Comparison of ENCODE assay signal across 30 mouse cellular contexts in genomic region chr3:65869724-65870123, GRCm38 (mm10).
DNase-seq lines count a peak whose midpoint lies in the region; ATAC-seq lines count a peak whose summit lies in the region.
"Had no signal": no experiment of that assay in that cellular context is flagged by ENCODE, and none has a peak within 500 bp of the region (broad histone marks: within the 10 kb centered on the region; RNA-seq: fewer than 3 reads in every experiment).

No protein-coding gene starts in this region.

- no peaks in the 10 kb centered on the region for H3K27me3 ChIP-seq in heart, embryonic 16.5 days (ENCODE audit: control insufficient read depth, insufficient read depth, low read length)
- peaks cover 16% of the 10 kb centered on the region for H3K27me3 ChIP-seq in embryonic facial prominence, embryonic 10.5 days (replicated peaks; ENCODE audit: low read depth, poor library complexity, severe bottlenecking)
- no peaks in the 10 kb centered on the region; the same call in 1 of the 2 replicates for H3K27me3 ChIP-seq in midbrain, embryonic 14.5 days (ENCODE audit: control insufficient read depth, insufficient read depth, low read length)
- H3K27me3 ChIP-seq: CH12.LX; embryonic facial prominence, embryonic 15.5 days; forebrain, embryonic 15.5 days; heart, embryonic 12.5 days; heart, embryonic 15.5 days; hindbrain, embryonic 13.5 days; intestine, embryonic 15.5 days had no signal

- ATAC-seq in heart, embryonic 16.5 days (replicated peaks; ENCODE audit: extremely low read depth, insufficient read depth, low FRiP score) = no peak
- ATAC-seq in midbrain, embryonic 14.5 days (ENCODE audit: low FRiP score, low TSS enrichment) = no peak
- ATAC-seq: forebrain, embryonic 15.5 days; hindbrain, embryonic 16.5 days; intestine, embryonic 15.5 days had no signal

- H3K36me3 ChIP-seq in heart, embryonic 16.5 days (ENCODE audit: control insufficient read depth, insufficient read depth) = no peaks in the 10 kb centered on the region
- H3K36me3 ChIP-seq in embryonic facial prominence, embryonic 10.5 days (replicated peaks) = 0 out of 2 replicates have a peak, but pooled peaks cover 3% of the 10 kb centered on the region
- H3K36me3 ChIP-seq in midbrain, embryonic 14.5 days (ENCODE audit: control insufficient read depth, insufficient read depth, low read length) = no peaks in the 10 kb centered on the region
- H3K36me3 ChIP-seq: embryonic facial prominence, embryonic 12.5 days; embryonic facial prominence, embryonic 15.5 days; forebrain, embryonic 12.5 days; forebrain, embryonic 15.5 days; G1E; heart, embryonic 12.5 days; heart, embryonic 15.5 days; hindbrain, embryonic 10.5 days; hindbrain, embryonic 13.5 days; intestine, embryonic 15.5 days had no signal

- no peak overlapping the region for H3K4me2 ChIP-seq in heart, embryonic 16.5 days (ENCODE audit: low read depth, low read length)
- H3K4me2 ChIP-seq in midbrain, embryonic 14.5 days (ENCODE audit: low read length) = no peak overlapping the region
- H3K4me2 ChIP-seq: embryonic facial prominence, embryonic 12.5 days; embryonic facial prominence, embryonic 15.5 days; forebrain, embryonic 12.5 days; forebrain, embryonic 15.5 days; heart, embryonic 12.5 days; heart, embryonic 15.5 days; hindbrain, embryonic 13.5 days; intestine, embryonic 15.5 days had no signal

- no peak overlapping the region for H3K9ac ChIP-seq in heart, embryonic 16.5 days (ENCODE audit: low read length)
- H3K9ac ChIP-seq in midbrain, embryonic 14.5 days (replicated peaks; ENCODE audit: low read length) = no peak overlapping the region
- H3K9ac ChIP-seq: embryonic facial prominence, embryonic 12.5 days; embryonic facial prominence, embryonic 15.5 days; forebrain, embryonic 12.5 days; forebrain, embryonic 15.5 days; heart, embryonic 12.5 days; hindbrain, embryonic 13.5 days; intestine, embryonic 15.5 days had no signal

- peak overlapping the region; percentile 30; the same call in 1 of the 2 replicates for H3K27ac ChIP-seq in heart, embryonic 16.5 days (ENCODE audit: low read length)
- no peak overlapping the region for H3K27ac ChIP-seq in embryonic facial prominence, embryonic 10.5 days (replicated peaks)
- H3K27ac ChIP-seq in midbrain, embryonic 14.5 days (replicated peaks; ENCODE audit: low read depth, low read length) = no peak overlapping the region
- H3K27ac ChIP-seq: embryonic facial prominence, embryonic 12.5 days; embryonic facial prominence, embryonic 15.5 days; forebrain, embryonic 12.5 days; forebrain, embryonic 15.5 days; hindbrain, embryonic 13.5 days; intestine, embryonic 15.5 days had no signal

- H3K9me3 ChIP-seq in heart, embryonic 16.5 days (replicated peaks; ENCODE audit: control insufficient read depth, low read length) = no peaks in the 10 kb centered on the region
- peaks cover 7% of the 10 kb centered on the region; the same call in 1 of the 2 replicates for H3K9me3 ChIP-seq in embryonic facial prominence, embryonic 10.5 days
- no peaks in the 10 kb centered on the region for H3K9me3 ChIP-seq in midbrain, embryonic 14.5 days (ENCODE audit: control insufficient read depth, low read length)
- H3K9me3 ChIP-seq: embryonic facial prominence, embryonic 12.5 days; embryonic facial prominence, embryonic 15.5 days; forebrain, embryonic 12.5 days; forebrain, embryonic 15.5 days; G1E; heart, embryonic 15.5 days; hindbrain, embryonic 13.5 days; intestine, embryonic 15.5 days had no signal

- DNase-seq in heart, adult 11 months = peak; percentile 61
- DNase-seq in heart, adult 18-20 months = no peak
- no peak for DNase-seq in heart, adult 9 months (ENCODE audit: low spot score in 2 of 2)
- peak; percentile 54 for DNase-seq in 3T3-L1 (ENCODE audit: low read depth, low spot score)
- peak; percentile 7 for DNase-seq in embryonic facial prominence, embryonic 10.5 days (ENCODE audit: low spot score)
- no peak for DNase-seq in midbrain, embryonic 14.5 days
- DNase-seq in cerebellum, adult 9-10 months = no peak
- DNase-seq: adrenal gland, adult 8-10 months; B cell, adult 2 months; cerebellum, adult 11-12 months; cerebellum, adult 8-10 months; cerebellum, postnatal 14 days; gastrocnemius, postnatal 25 days; heart, postnatal 36 days; kidney, adult 11 months; kidney, adult 8-10 months had no signal

- WGBS in heart, embryonic 16.5 days = 57% methylated on average over 6 of the region's 6 CpGs
- 73% methylated on average over 6 of the region's 6 CpGs for WGBS in embryonic facial prominence, embryonic 10.5 days
- WGBS in midbrain, embryonic 14.5 days = 78% methylated on average over 6 of the region's 6 CpGs

- no peak overlapping the region for H3K4me3 ChIP-seq in heart, embryonic 16.5 days (ENCODE audit: low read length)
- no peak overlapping the region for H3K4me3 ChIP-seq in embryonic facial prominence, embryonic 10.5 days
- no peak overlapping the region for H3K4me3 ChIP-seq in midbrain, embryonic 14.5 days (replicated peaks; ENCODE audit: low read depth, low read length)
- H3K4me3 ChIP-seq: embryonic facial prominence, embryonic 12.5 days; embryonic facial prominence, embryonic 15.5 days; erythroblast, embryonic 14.5 days; forebrain, embryonic 12.5 days; forebrain, embryonic 15.5 days; heart, embryonic 12.5 days; heart, embryonic 15.5 days; hindbrain, embryonic 10.5 days; hindbrain, embryonic 13.5 days; intestine, embryonic 15.5 days had no signal

- peaks cover 30% of the 10 kb centered on the region for H3K4me1 ChIP-seq in heart, embryonic 16.5 days (ENCODE audit: control insufficient read depth, insufficient read depth, low read length)
- H3K4me1 ChIP-seq in embryonic facial prominence, embryonic 10.5 days = peaks cover 21% of the 10 kb centered on the region
- H3K4me1 ChIP-seq in midbrain, embryonic 14.5 days (ENCODE audit: control insufficient read depth, insufficient read depth, low read length) = peaks cover 10% of the 10 kb centered on the region

Comparison
In these comparisons a context has a peak if more than half of its experiments do, and no peak if none do; other contexts are left out.
1. DNase-seq: peak in heart, adult 11 months (single experiment), 3T3-L1 (single experiment) and embryonic facial prominence, embryonic 10.5 days (single experiment); none in heart, adult 18-20 months (0 of 2), heart, adult 9 months (0 of 2), midbrain, embryonic 14.5 days (single experiment) and cerebellum, adult 9-10 months (single experiment).